Mouse (Mus musculus): ENCODE results near the gene Pin4. TPM values are rescaled to one million over a fixed set of nuclear protein-coding genes. Genes with fewer than 3 reads are reported as not detected.
"Not testable (repeated sequence)": the region's sequence is repeated elsewhere in the genome, so short reads cannot be mapped to it uniquely, and the experiment has no call there.

Pin4 gene
- total RNA-seq (2021), result 10 to 100 TPM; 18.8 to 33.1 TPM

GRCm38 (mm10) chrX:102119042-102119864, at the start of gene Pin4:
Pin4 (plus strand) TSS chrX:102119447.
- intact Hi-C loops (cut with DNase I), result loop anchor here (5.0 kb wide), 1 partner anchor 162 kb away; no protein-coding TSS in a partner anchor
- peak; percentile 94 to 95 for DNase-seq

- intact Hi-C loops (cut with DNase I), result no loop called here
- DNase-seq, result peak; percentile 78 to 79
Measured at GRCm38 (mm10) chrX:102070591-102071471, 48.4 kb upstream of the Pin4 start, which contains the start of gene Rtl5. Rtl5 (minus strand) TSS chrX:102071304.

GRCm38 (mm10) chrX:102071517-102071916, 47.7 kb upstream of the Pin4 start:
- intact Hi-C loops (cut with DNase I), result no loop called here
- DNase-seq, result no peak

GRCm38 (mm10) chrX:102073605-102074325, 45.5 kb upstream of the Pin4 start:
- intact Hi-C loops (cut with DNase I), result no loop called here
- no peak for DNase-seq

- DNase-seq, result no peak
- intact Hi-C loops (cut with DNase I), result no loop called here
Measured at GRCm38 (mm10) chrX:102074435-102074834, 44.8 kb upstream of the Pin4 start.

- intact Hi-C loops (cut with DNase I), result no loop called here
Measured at GRCm38 (mm10) chrX:102075158-102075557, 44.1 kb upstream of the Pin4 start.

GRCm38 (mm10) chrX:102076886-102077765, 42.1 kb upstream of the Pin4 start:
- DNase-seq, result no peak

More at GRCm38 (mm10) chrX:102075158-102075557, 44.1 kb upstream of the Pin4 start:
- no peak for DNase-seq

GRCm38 (mm10) chrX:102081076-102081475, 38.2 kb upstream of the Pin4 start:
- DNase-seq, result no peak
- intact Hi-C loops (cut with DNase I), result no loop called here

More at GRCm38 (mm10) chrX:102076886-102077765, 42.1 kb upstream of the Pin4 start:
- intact Hi-C loops (cut with DNase I), result no loop called here

GRCm38 (mm10) chrX:102081573-102082279, 37.5 kb upstream of the Pin4 start:
- intact Hi-C loops (cut with DNase I), result no loop called here
- DNase-seq, result no peak

- no peak for DNase-seq
- intact Hi-C loops (cut with DNase I), result no loop called here
Measured at GRCm38 (mm10) chrX:102082340-102082739, 36.9 kb upstream of the Pin4 start.

- DNase-seq, result no peak
- intact Hi-C loops (cut with DNase I), result no loop called here
Measured at GRCm38 (mm10) chrX:102085798-102086443, 33.3 kb upstream of the Pin4 start.

GRCm38 (mm10) chrX:102090605-102091004, 28.6 kb upstream of the Pin4 start:
- intact Hi-C loops (cut with DNase I), result no loop called here
- no peak for DNase-seq

GRCm38 (mm10) chrX:102094381-102094904, 24.8 kb upstream of the Pin4 start:
- DNase-seq, result no peak
- intact Hi-C loops (cut with DNase I), result no loop called here

- no peak for DNase-seq
- intact Hi-C loops (cut with DNase I), result no loop called here
Measured at GRCm38 (mm10) chrX:102101886-102102285, 17.4 kb upstream of the Pin4 start.

GRCm38 (mm10) chrX:102103830-102104229, 15.4 kb upstream of the Pin4 start:
- intact Hi-C loops (cut with DNase I); DNase-seq: not testable (repeated sequence)

GRCm38 (mm10) chrX:102109349-102109748, 9.9 kb upstream of the Pin4 start:
- intact Hi-C loops (cut with DNase I), result loop anchor here (5.0 kb wide), 1 partner anchor 557 kb away; no protein-coding TSS in a partner anchor
- not testable (repeated sequence) for DNase-seq

- intact Hi-C loops (cut with DNase I), result loop anchor here (5.0 kb wide), 1 partner anchor 158 kb away; no protein-coding TSS in a partner anchor
- DNase-seq, result no peak
Measured at GRCm38 (mm10) chrX:102115676-102116075, 3.6 kb upstream of the Pin4 start.

- intact Hi-C loops (cut with DNase I), result no loop called here
- DNase-seq, result no peak
Measured at GRCm38 (mm10) chrX:102121321-102121720, 2.1 kb downstream of the Pin4 start.

Data from heart, postnatal 10 days (tissue).